Mouse (Mus musculus): ENCODE measurements at regions not wholly inside any gene's neighbourhood (a gene's known extent, or its start where the extent isn't known, plus 50 kb on each side); places are given as distances from the start of the nearest gene placed in this dataset.

DNA sequence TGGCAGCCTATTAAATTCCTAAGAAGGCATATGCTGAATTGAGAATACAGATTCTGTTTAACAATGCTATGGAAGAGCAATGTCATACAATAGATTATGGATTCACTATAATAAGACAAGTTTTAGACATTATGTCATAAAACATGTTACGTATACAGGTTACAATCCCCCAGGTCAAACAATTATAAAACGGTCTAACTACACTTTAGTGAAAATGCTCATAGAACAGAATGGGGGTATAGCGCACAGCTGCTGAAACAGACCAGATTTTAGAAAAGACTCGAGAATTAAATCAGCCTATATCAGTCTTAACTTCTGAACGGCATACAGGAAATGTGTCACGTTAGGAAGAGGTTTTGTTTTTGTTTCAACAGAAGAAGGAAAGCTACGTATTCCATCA lies 660.5 kb upstream of the Sel1l start:
- DNase-seq (ENCODE audit: low read depth): no peak

GRCm38 (mm10) chr12:92508796-92509489 lies 660.0 kb upstream of the Sel1l start:
- no peak for DNase-seq (ENCODE audit: low read depth)

- no peak for DNase-seq (ENCODE audit: low read depth)
These were observed 635.0 kb upstream of the Sel1l start for GRCm38 (mm10) chr12:92483984-92484383.

- no peak for DNase-seq (ENCODE audit: low read depth)
These were observed 625.5 kb upstream of the Sel1l start for GRCm38 (mm10) chr12:92474293-92475062.

DNA sequence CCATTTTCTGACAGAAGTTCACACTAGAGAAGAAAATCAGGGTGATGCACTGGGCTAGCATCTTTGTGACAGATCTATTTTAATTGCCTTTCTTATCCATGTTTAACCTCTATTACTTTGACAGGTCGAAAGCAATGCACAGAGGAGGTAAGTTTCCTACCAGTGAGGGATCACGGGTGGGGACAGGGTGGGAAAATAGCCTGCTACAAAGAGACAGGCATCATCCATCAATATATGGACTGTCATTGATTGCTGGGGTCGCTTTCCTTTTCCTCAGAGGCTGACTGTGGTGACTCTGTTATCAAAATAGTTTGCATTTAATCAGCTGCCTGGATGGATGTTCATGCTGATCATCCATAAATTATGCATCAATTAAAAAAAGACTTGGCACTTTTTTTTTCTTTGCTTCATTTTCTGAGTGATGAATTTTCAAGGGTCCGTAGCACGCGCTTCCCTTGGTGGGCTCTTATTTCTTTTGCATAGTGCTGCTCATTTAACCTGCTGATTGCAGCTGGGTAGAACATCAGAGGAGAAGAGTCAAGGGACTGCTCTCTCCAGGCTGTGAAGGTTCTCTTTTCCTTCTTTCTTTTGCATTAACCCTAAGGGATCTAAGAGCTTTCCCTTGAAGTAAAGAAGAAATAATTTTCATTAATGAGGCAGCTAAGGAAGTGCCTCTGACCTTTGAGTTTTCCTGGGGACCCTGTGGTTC lies 602.3 kb upstream of the Sel1l start:
- no peak for DNase-seq (ENCODE audit: low read depth)

- no peak for DNase-seq (ENCODE audit: low read depth)
These were observed 569.5 kb upstream of the Sel1l start for GRCm38 (mm10) chr12:92418458-92418857.

GRCm38 (mm10) chr12:92405506-92405905 lies 556.5 kb upstream of the Sel1l start:
- peak; percentile 14 for DNase-seq (ENCODE audit: low read depth)

DNA sequence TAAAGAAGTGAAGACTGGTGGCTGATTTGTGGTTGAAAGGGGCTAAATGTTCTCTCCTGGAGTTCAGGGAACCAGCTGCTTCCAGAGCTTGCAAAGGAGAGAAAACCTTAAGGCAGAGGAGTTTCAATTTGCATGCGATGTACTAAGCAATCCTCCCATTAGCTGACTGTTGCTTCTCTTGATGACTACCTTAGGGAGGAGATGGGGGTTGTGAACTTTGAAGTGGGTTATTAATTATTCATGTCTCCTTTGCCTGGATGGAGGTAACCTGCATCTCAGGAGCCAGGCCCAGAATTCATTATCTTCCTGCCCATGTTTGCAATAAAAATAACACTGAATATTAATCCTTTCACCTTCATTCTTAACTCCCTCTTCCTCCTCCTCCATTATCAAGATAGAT lies 552.0 kb upstream of the Sel1l start:
- DNase-seq (ENCODE audit: low read depth): no peak

- DNase-seq (ENCODE audit: low read depth): no peak
These were observed 537.2 kb upstream of the Sel1l start for GRCm38 (mm10) chr12:92386195-92386594.

- no peak for DNase-seq (ENCODE audit: low read depth)
These were observed 535.4 kb upstream of the Sel1l start for GRCm38 (mm10) chr12:92384266-92384937.

DNA sequence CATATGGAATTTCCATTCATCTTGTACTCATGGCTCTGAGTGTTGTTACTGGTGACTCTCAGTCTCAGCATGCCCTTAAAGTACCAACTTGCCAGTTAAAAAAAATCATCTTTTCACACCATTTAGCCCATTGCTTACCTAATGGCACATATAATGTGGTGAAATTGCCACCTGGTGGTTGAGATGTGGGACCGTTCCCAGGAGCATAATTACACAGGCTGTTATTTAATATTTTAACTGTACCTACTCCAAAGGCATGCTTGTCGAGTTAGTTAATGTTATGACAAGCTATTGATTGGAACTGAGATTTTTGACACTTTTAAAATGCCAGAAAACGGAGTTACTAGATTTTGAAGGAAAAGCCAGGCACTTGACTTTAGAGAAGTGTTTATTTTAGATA lies 530.2 kb upstream of the Sel1l start:
- peak; percentile 2 for DNase-seq (ENCODE audit: low read depth)

GRCm38 (mm10) chr12:92365926-92366325 lies 517.0 kb upstream of the Sel1l start:
- DNase-seq (ENCODE audit: low read depth): no peak

DNA sequence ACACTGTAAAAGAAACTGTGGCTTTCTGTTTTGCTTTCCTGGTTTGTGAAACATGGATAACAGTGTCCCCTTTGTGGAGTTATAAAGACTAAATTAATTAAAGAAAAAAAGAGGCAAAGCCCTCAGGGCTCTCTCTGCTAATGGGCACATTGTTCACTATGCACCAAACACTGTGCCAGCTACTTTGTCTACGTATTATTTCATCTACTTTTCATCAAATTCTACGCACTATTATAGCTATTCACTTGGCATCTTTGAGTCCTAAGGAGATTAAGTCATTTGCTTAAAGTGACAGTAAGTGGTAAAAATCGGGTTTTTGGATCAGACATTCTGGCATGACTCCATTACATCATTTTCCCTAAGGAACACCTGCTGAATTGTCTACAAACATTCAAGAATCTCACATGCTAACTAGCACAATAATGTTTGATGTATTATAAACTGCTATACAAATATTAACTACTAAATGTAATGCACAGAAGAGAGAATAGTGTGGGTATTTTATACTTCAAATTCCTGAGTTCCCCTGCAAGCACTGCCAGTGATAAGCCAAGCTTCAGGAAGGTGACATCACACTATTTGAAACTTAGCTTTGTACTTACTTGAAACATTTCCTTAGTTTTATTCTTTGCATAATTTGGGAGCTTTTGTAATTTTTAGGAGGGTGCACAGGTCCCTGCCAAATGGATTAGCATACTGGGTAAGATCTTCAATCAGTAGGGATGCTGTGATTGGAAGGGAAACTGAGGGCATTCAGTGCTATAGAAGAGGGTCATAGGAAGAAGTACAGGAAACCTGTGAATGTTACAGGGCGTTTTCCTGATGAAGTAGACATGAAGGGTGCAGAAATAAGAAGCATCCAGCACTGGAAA lies 504.7 kb upstream of the Sel1l start:
- no peak for DNase-seq (ENCODE audit: low read depth)

DNA sequence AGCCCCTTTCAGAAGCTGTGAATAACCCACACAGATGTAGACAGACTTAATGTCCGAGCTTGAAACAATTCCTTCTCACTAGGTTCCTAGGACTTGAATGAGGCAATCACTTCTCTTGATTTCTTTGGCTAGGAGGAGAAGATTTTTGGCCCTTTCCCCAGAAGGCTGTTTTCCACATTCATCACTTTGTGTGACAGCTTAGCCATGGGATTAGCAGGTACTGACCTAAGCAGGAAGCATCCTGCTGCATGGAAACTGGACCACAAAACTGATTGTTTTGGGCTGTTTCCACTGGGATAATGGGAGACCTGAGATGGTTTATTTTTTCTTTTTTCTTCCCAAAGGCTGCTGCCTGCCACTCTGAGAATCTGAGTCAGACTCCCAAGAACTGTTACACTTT lies 469.3 kb upstream of the Sel1l start:
- DNase-seq (ENCODE audit: low read depth): no peak

DNA sequence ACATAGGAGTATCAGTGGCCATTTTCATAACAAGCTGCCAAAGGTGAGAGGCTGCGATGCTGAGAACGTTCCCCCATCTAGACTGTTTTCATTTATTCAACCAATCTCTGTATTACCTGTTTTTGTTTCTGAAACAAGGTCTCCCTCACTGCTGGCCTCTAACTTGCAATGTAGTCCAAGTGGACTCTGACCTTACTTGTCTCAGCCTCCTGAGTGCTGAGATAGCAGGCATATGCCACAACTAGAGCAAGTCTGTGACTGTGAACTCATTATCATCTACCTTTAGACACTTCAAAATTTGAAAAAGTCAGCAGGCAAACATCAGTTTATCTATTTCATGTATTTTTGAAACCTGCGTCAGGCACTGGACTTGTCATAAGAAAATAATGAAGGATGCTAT lies 468.7 kb upstream of the Sel1l start:
- no peak for DNase-seq (ENCODE audit: low read depth)

DNA sequence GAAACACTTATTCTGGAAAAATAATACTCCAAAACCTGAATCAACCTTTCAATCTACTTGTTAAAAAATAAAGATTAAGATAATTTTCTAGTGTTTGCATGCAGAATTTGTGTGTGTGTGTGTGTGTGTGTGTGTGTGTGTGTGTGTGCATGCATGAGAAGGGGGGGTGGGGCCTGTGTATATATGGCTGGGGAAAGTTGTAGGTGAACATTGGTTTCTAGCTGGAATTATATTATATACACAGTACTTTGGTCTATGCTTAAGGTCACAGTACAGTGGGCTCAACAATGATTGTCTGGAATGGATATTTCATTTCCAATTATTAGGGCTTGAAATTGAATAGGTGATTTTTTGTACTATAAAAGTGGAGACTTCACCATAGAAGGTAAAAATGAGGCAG lies 467.3 kb upstream of the Sel1l start:
- DNase-seq (ENCODE audit: low read depth): no peak

DNA sequence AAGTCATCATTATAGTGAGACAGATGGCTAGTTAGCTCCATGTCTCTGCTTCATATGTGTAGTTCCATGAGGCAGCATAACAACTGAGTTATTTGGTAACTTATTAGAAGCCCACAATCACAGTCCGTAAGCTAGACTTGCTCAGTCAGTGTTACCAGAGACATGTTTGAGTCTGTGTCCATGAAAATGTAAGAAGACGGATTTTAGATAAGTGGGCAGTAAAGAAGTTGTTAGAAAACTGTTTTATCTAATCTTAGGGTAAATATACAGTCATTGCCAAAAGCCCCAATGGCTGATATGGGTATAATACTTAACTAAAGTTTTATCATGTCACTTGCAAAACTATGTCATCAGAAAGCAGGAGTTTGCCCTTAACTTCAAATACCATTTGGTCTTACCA lies 466.9 kb upstream of the Sel1l start:
- DNase-seq (ENCODE audit: low read depth): no peak

DNA sequence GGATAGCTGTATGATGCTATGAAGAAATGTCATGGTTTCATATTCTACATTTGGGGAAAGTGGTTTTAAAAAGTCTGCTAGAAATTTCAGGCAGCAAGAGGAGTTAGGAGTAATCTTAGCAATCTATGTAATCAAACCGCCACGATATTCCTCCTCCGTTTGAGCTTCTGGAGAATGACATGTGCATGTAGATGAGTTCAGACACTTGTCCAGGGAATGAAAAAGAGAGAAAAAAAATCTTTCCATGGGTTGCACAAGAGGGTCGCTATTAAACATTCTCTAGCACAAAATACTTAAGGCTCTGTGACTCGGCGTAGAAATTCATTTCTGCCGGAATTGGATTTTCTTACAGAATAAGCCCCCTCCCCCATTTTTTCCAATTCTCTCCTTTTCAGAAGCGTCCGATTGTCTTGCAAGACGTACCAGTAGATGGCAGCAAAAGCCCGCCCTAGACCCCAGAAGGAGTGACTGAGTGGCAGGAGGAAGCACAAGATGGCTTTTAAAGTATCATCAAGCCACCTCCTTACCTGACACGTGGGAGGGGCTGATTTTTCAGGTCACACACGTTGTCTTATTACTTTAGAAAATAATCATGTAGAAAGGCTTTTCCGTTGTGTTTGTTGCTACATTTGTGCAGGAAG lies 454.1 kb upstream of the Sel1l start:
- peak; percentile 62 for DNase-seq (ENCODE audit: low read depth)

DNA sequence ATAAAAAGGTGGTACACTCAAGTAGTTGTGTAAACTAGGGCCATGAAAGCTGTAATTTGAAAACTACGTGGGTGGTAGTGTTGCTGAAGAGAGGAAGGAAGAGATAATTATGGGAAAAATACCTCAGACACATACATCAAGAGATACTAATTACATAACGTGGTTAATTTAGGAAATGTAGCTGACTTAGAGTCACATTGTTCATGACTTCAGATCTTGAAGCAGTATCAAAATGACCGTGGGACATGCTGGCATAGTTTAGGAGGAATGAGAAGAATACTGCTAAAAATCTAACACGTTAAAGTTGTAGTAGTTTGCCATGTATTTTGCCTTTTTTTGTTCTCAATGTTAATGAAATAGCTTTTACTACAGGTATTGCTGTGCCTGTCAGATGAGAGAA lies 445.9 kb upstream of the Sel1l start:
- no peak for DNase-seq (ENCODE audit: low read depth)

GRCm38 (mm10) chr12:92293341-92293720 lies 444.4 kb upstream of the Sel1l start:
- no peak for DNase-seq (ENCODE audit: low read depth)

All from NIH3T3 (cell line).